Comparison of ENCODE assay signal across 14 mouse cellular contexts in genomic region chr19:36706195-36706594, GRCm38 (mm10). TPM values are rescaled to one million over a fixed set of nuclear protein-coding genes. Genes with fewer than 3 reads are reported as not detected.
A peak's percentile ranks its signal among the peaks of the same experiment; 100 is the strongest.
DNase-seq lines count a peak whose midpoint lies in the region; ATAC-seq and TF ChIP-seq lines count a peak whose summit lies in the region.
"Had no signal": no experiment of that assay in that cellular context is flagged by ENCODE, and none has a peak within 500 bp of the region (broad histone marks: within the 10 kb centered on the region; RNA-seq: fewer than 3 reads in every experiment).

No protein-coding gene starts in this region.

- H3K9me3 ChIP-seq in heart, embryonic 11.5 days (replicated peaks; ENCODE audit: control insufficient read depth, low read length), result no peaks in the 10 kb centered on the region
- H3K9me3 ChIP-seq in lung, postnatal 0 days (ENCODE audit: low read length), result peaks cover 3% of the 10 kb centered on the region; the same call in 1 of the 2 replicates
- no peaks in the 10 kb centered on the region for H3K9me3 ChIP-seq in heart, embryonic 15.5 days (replicated peaks)
- H3K9me3 ChIP-seq in stomach, embryonic 15.5 days, result no peaks in the 10 kb centered on the region

- peaks cover 16% of the 10 kb centered on the region; the same call in 1 of the 2 replicates for H3K4me1 ChIP-seq in heart, embryonic 11.5 days (ENCODE audit: control insufficient read depth, insufficient read depth, low read length)
- H3K4me1 ChIP-seq in lung, postnatal 0 days (ENCODE audit: insufficient read depth, low read depth, low read length), result peaks cover 12% of the 10 kb centered on the region; the same call in 1 of the 2 replicates
- peaks cover 8% of the 10 kb centered on the region for H3K4me1 ChIP-seq in lung, adult 2 months (ENCODE audit: control insufficient read depth, insufficient read depth, low read length)
- H3K4me1 ChIP-seq in heart, embryonic 15.5 days (replicated peaks), result peaks cover 34% of the 10 kb centered on the region
- H3K4me1 ChIP-seq in stomach, embryonic 15.5 days, result peaks cover 16% of the 10 kb centered on the region

- no peak for TF ChIP-seq POLR2A in lung, adult 2 months (IDR thresholded peaks at IDR 0.05; ENCODE audit: borderline replicate concordance, extremely low read depth, low read depth, low read length)

- no peak overlapping the region for H3K4me3 ChIP-seq in heart, embryonic 11.5 days (ENCODE audit: low read depth, low read length)
- H3K4me3 ChIP-seq in lung, postnatal 0 days (ENCODE audit: low read depth, low read length), result no peak overlapping the region; the same call in 1 of the 2 replicates
- no peak overlapping the region for H3K4me3 ChIP-seq in lung, adult 2 months (replicated peaks; ENCODE audit: extremely low read depth, low read depth, low read length)
- H3K4me3 ChIP-seq in heart, embryonic 15.5 days, result no peak overlapping the region
- H3K4me3 ChIP-seq in stomach, embryonic 15.5 days (replicated peaks), result no peak overlapping the region
- H3K4me3 ChIP-seq: erythroblast, embryonic 14.5 days had no signal

- WGBS in heart, embryonic 11.5 days (ENCODE audit: insufficient replicate concordance), result 41% methylated on average over 6 of the region's 6 CpGs
- 11% methylated on average over 6 of the region's 6 CpGs for WGBS in lung, postnatal 0 days
- WGBS in lung, adult 2 months, result 29% methylated on average over 6 of the region's 6 CpGs
- 29% methylated on average over 6 of the region's 6 CpGs for WGBS in heart, embryonic 15.5 days
- WGBS in stomach, embryonic 15.5 days, result 26% methylated on average over 6 of the region's 6 CpGs

- no peak for TF ChIP-seq CTCF in lung, postnatal 0 days (IDR thresholded peaks at IDR 0.05)
- no peak for TF ChIP-seq CTCF in lung, adult 2 months (IDR thresholded peaks at IDR 0.05; ENCODE audit: insufficient read depth, low read length)

- DNase-seq in heart, postnatal 25 days (ENCODE audit: low spot score), result no peak
- DNase-seq in lung, postnatal 0 days (ENCODE audit: low spot score), result no peak
- DNase-seq in lung, adult 2 months, result no peak
- no peak for DNase-seq in left cerebral cortex, adult 11 months (ENCODE audit: low spot score)
- DNase-seq in spleen, postnatal 4 days (ENCODE audit: low spot score in 2 of 2), result no peak
- DNase-seq: cerebellum, postnatal 36 days; liver; spleen, adult 18-20 months had no signal

- H3K9ac ChIP-seq in heart, embryonic 11.5 days (ENCODE audit: low read depth, low read length), result no peak overlapping the region
- H3K9ac ChIP-seq in lung, postnatal 0 days (replicated peaks; ENCODE audit: low read depth), result no peak overlapping the region
- H3K9ac ChIP-seq in heart, embryonic 15.5 days, result no peak overlapping the region
- no peak overlapping the region for H3K9ac ChIP-seq in stomach, embryonic 15.5 days

- no peaks in the 10 kb centered on the region for H3K27me3 ChIP-seq in heart, embryonic 11.5 days (ENCODE audit: control insufficient read depth, insufficient read depth, low read length)
- no peaks in the 10 kb centered on the region for H3K27me3 ChIP-seq in lung, postnatal 0 days (replicated peaks; ENCODE audit: insufficient read depth, low read length)
- H3K27me3 ChIP-seq in heart, embryonic 15.5 days, result no peaks in the 10 kb centered on the region
- H3K27me3 ChIP-seq in stomach, embryonic 15.5 days (replicated peaks), result no peaks in the 10 kb centered on the region

- H3K36me3 ChIP-seq in heart, embryonic 11.5 days (ENCODE audit: control insufficient read depth, insufficient read depth, low read length), result no peaks in the 10 kb centered on the region
- H3K36me3 ChIP-seq in lung, postnatal 0 days (ENCODE audit: insufficient read depth, low read length), result no peaks in the 10 kb centered on the region
- no peaks in the 10 kb centered on the region for H3K36me3 ChIP-seq in heart, embryonic 15.5 days
- H3K36me3 ChIP-seq in stomach, embryonic 15.5 days, result no peaks in the 10 kb centered on the region

- intact Hi-C loops in heart, postnatal 25 days (cut with DNase I), result no loop called here

- H3K27ac ChIP-seq in heart, embryonic 11.5 days (ENCODE audit: low read depth, low read length), result peak overlapping the region; percentile 60
- peak overlapping the region; percentile 89 for H3K27ac ChIP-seq in lung, postnatal 0 days (ENCODE audit: low read length)
- H3K27ac ChIP-seq in heart, embryonic 15.5 days, result peak overlapping the region; percentile 80
- peak overlapping the region; percentile 72 for H3K27ac ChIP-seq in stomach, embryonic 15.5 days

- no peak; the same call in 1 of the 2 replicates for ATAC-seq in heart, embryonic 11.5 days (replicated peaks; ENCODE audit: insufficient number of reproducible peaks, low FRiP score, low TSS enrichment)
- peak; percentile 10; the same call in 1 of the 2 replicates for ATAC-seq in lung, postnatal 0 days
- ATAC-seq in heart, embryonic 15.5 days (replicated peaks; ENCODE audit: insufficient number of reproducible peaks, insufficient read depth, low FRiP score, low read depth), result no peak
- peak; percentile 23; the same call in 1 of the 2 replicates for ATAC-seq in stomach, embryonic 15.5 days (ENCODE audit: insufficient read depth, low FRiP score, low read depth)
- ATAC-seq: CD4-positive, CD25-positive, alpha-beta regulatory T cell, adult 4 months had no signal

- 0 out of 2 replicates have a peak overlapping the region, but pooled peaks have one; percentile 6 for H3K4me2 ChIP-seq in heart, embryonic 11.5 days
- H3K4me2 ChIP-seq in lung, postnatal 0 days (replicated peaks; ENCODE audit: low read depth, low read length), result peak overlapping the region; percentile 39; the same call in 1 of the 2 replicates
- H3K4me2 ChIP-seq in heart, embryonic 15.5 days, result peak overlapping the region; percentile 37; the same call in 1 of the 2 replicates
- no peak overlapping the region for H3K4me2 ChIP-seq in stomach, embryonic 15.5 days

- no peak for TF ChIP-seq EP300 in lung, postnatal 0 days (IDR thresholded peaks at IDR 0.05)

RNA-seq across cellular contexts. Expression of gene Ppp1r3c, which starts 30.3 kb away (rescaled TPM):
- 58.4 and 72.9 TPM in 2 replicates for polyA plus RNA-seq in heart, embryonic 11.5 days (2014; fragmentation: Nextera tagmentation; extraction: Ambion mirVana)
- total RNA-seq in heart, postnatal 25 days (2021), result 100 to 1,000 TPM in 1 of 2 experiments, 10 to 100 TPM in 1; 94.9 to 102 TPM
- 39.4 and 51.4 TPM in 2 replicates for polyA plus RNA-seq in lung, postnatal 0 days (2015; fragmentation: Nextera tagmentation; extraction: Ambion mirVana)
- polyA plus RNA-seq in lung, adult 2 months (2012; rRNA removed), result 5.4 and 9.8 TPM in 2 replicates
- polyA plus RNA-seq in heart, embryonic 15.5 days (2015; fragmentation: Nextera tagmentation; extraction: Ambion mirVana), result 82.2 and 93.0 TPM in 2 replicates
- polyA plus RNA-seq in stomach, embryonic 15.5 days (2015; fragmentation: Nextera tagmentation; extraction: Ambion mirVana), result 20.8 and 22.0 TPM in 2 replicates
- total RNA-seq: megakaryocyte-erythroid progenitor cell, adult 5-6 weeks had no signal
- polyA plus RNA-seq: CD4-positive, CD25-positive, alpha-beta regulatory T cell, adult 4 months; erythroblast, embryonic 14.5 days had no signal

Comparison
In these comparisons a context has a peak if more than half of its experiments do, and no peak if none do; other contexts are left out.
1. ATAC-seq: peak in lung, postnatal 0 days (single experiment) and stomach, embryonic 15.5 days (single experiment); none in heart, embryonic 11.5 days (single experiment) and heart, embryonic 15.5 days (single experiment).
2. Peak in every context shown above with its lines, with median percentiles within 50 percentile points of each other: H3K27ac ChIP-seq.